Mouse (Mus musculus): ENCODE data around the gene D430042O09Rik. TPM values are rescaled to one million over a fixed set of nuclear protein-coding genes. Genes with fewer than 3 reads are reported as not detected.
A peak's percentile ranks its signal among the peaks of the same experiment; 100 is the strongest.
"Not testable (repeated sequence)": the region's sequence is repeated elsewhere in the genome, so short reads cannot be mapped to it uniquely, and the experiment has no call there.

Gene D430042O09Rik
- polyA plus RNA-seq, 1 experiment from 2014 or later: 9.8 TPM

DNA sequence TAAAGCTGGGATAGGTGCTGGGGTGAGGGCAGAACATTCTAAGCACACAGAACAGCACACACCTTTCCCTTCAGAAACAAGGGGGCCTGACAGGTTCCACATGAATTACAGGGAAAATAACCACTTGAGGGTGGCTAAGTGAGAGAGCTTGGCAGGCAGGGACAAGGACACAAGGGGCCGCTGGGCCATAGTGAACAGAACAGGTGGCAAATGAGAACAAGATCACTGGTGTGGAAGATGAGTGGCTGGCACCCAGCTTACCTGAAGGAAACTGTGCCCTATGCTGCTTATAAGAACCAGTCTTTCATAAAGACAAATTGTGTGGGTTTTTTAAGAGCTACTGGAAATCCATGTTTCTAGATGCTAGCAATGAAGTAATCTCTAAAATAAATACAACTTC lies 4.9 kb upstream of the D430042O09Rik start:
- WGBS: 100% methylated on average over 1 of the region's 1 CpGs
- Histone ChIP-seq H3K4me2 (replicated peaks; ENCODE audit: low read depth, low read length) (no peak overlapping the region), H3K4me1 (ENCODE audit: control insufficient read depth, insufficient read depth, low read length) (peaks cover 19% of the 10 kb centered on the region), H3K27me3 (ENCODE audit: control insufficient read depth, insufficient read depth, low read length) (no peaks in the 10 kb centered on the region), H3K9ac (replicated peaks; ENCODE audit: low read depth, low read length) (no peak overlapping the region), H3K9me3 (ENCODE audit: control insufficient read depth, low read depth, low read length) (peaks cover 6% of the 10 kb centered on the region; the same call in 1 of the 2 replicates), H3K4me3 (ENCODE audit: low read depth, low read length) (no peak overlapping the region), H3K36me3 (ENCODE audit: control insufficient read depth, insufficient read depth, low read length) (peaks cover 57% of the 10 kb centered on the region), H3K27ac (ENCODE audit: low read length) (no peak overlapping the region)
- no peak for ATAC-seq (ENCODE audit: insufficient number of reproducible peaks, insufficient read depth, low FRiP score, low read depth)

DNA sequence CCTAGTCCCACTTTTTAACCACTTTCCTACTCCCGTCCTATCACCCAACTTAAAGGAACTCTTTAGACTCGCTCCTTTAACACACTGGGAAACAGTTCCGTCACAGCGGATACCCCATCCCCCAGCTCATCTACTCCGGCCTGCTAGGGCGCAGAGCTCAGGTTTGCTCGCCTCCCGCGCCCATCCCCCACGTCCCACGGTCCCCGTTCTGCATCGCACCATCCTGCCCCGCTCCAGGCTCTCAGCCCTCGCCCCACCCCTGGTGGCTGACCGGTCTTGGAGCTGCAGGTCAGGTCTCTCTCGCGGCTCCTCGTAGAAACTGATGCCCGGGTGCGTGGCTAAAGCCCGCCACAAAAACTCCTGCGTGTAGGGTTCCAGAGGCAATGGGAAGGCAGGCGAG lies 502 bp upstream of the D430042O09Rik start:
- H3K27me3 ChIP-seq (ENCODE audit: control insufficient read depth, insufficient read depth, low read length): no peaks in the 10 kb centered on the region
- H3K27ac ChIP-seq (ENCODE audit: low read length): peak overlapping the region; percentile 86; the same call in 1 of the 2 replicates
- peak; percentile 83 for ATAC-seq (ENCODE audit: insufficient number of reproducible peaks, insufficient read depth, low FRiP score, low read depth)
- peak overlapping the region; percentile 82 for H3K9ac ChIP-seq (replicated peaks; ENCODE audit: low read depth, low read length)
- H3K36me3 ChIP-seq (ENCODE audit: control insufficient read depth, insufficient read depth, low read length): peaks cover 14% of the 10 kb centered on the region
- WGBS: under 1% methylated on average over 24 of the region's 24 CpGs
- H3K4me2 ChIP-seq (replicated peaks; ENCODE audit: low read depth, low read length): peak overlapping the region; percentile 52
- H3K4me1 ChIP-seq (ENCODE audit: control insufficient read depth, insufficient read depth, low read length): peaks cover 23% of the 10 kb centered on the region
- no peaks in the 10 kb centered on the region for H3K9me3 ChIP-seq (ENCODE audit: control insufficient read depth, low read depth, low read length)
- H3K4me3 ChIP-seq (ENCODE audit: low read depth, low read length): peak overlapping the region; percentile 81

DNA sequence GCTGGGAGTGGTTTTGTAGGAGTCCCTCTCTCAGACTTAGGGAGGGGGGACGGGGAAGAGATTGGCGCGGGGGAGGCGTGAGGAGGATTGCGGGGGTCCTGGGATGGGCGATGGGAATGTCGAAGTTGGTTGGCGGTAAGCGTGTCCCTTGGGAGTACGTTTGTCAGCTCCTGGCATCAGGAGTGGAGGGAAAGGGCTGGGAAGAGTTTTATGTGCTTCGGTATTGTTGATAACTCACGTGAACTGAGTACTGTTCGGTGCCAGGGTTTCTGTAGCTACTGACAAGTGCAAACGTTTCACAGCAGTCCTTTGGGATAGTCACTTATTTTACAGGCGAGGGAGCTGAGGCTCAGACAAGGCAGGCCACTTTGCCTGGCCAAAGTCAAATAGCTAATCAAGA lies 412 bp downstream of the D430042O09Rik start:
- WGBS: 0% methylated on average over 15 of the region's 15 CpGs
- Histone ChIP-seq H3K27ac (ENCODE audit: low read length) (no peak overlapping the region; the same call in 1 of the 2 replicates), H3K4me1 (ENCODE audit: control insufficient read depth, insufficient read depth, low read length) (peaks cover 23% of the 10 kb centered on the region), H3K9me3 (ENCODE audit: control insufficient read depth, low read depth, low read length) (no peaks in the 10 kb centered on the region), H3K27me3 (ENCODE audit: control insufficient read depth, insufficient read depth, low read length) (no peaks in the 10 kb centered on the region), H3K4me3 (ENCODE audit: low read depth, low read length) (peak overlapping the region; percentile 81), H3K36me3 (ENCODE audit: control insufficient read depth, insufficient read depth, low read length) (peaks cover 5% of the 10 kb centered on the region), H3K4me2 (replicated peaks; ENCODE audit: low read depth, low read length) (peak overlapping the region; percentile 75), H3K9ac (replicated peaks; ENCODE audit: low read depth, low read length) (peak overlapping the region; percentile 85)
- no peak for ATAC-seq (ENCODE audit: insufficient number of reproducible peaks, insufficient read depth, low FRiP score, low read depth)

DNA sequence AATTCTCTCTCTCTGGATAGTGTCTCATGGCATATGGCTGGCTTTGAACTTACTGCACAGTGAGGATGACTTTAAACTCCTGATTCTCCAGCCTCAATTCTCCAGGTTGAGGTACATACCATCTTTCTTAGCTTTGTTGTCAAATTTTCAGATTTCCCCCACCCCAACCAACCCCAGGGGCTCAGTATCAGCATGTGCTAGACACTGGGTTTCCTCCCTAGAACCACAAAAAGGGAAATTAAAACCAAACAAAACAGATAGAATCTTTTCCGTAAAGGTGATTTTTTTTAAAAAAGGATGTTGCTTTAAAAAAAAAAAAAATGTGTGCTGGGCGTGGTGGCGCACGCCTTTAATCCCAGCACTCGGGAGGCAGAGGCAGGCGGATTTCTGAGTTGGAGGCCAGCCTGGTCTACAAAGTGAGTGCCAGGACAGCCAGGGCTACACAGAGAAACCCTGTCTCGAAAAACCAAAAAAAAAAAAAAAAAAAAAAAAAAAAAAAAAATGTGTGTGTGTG lies 5.9 kb downstream of the D430042O09Rik start:
- not testable (repeated sequence) for H3K9me3 ChIP-seq (ENCODE audit: control insufficient read depth, low read depth, low read length); H3K4me3 ChIP-seq (ENCODE audit: low read depth, low read length); H3K4me1 ChIP-seq (ENCODE audit: control insufficient read depth, insufficient read depth, low read length); H3K27me3 ChIP-seq (ENCODE audit: control insufficient read depth, insufficient read depth, low read length); H3K9ac ChIP-seq (replicated peaks; ENCODE audit: low read depth, low read length); H3K36me3 ChIP-seq (ENCODE audit: control insufficient read depth, insufficient read depth, low read length); ATAC-seq (ENCODE audit: insufficient number of reproducible peaks, insufficient read depth, low FRiP score, low read depth); H3K27ac ChIP-seq (ENCODE audit: low read length); H3K4me2 ChIP-seq (replicated peaks; ENCODE audit: low read depth, low read length)
- WGBS: 95% methylated on average over 6 of the region's 7 CpGs

DNA sequence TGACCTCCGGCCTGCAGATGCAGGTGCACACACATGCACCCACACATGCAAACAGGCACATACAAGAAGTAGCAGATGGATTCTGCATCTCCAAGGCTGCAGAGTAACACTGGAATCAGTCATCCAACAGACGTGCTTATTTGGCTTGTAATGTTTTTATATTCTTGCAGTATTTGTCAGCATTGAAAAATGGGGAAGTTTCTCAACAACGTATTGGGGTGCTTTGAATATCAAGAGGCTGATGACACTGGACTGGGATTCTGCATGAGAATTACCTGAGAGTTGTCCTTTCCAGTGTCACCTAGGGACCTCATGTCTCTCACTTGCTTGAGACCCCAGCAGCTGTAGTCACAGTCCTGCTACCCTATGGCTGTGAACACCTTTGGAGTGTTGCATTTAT lies 7.1 kb downstream of the D430042O09Rik start:
- Histone ChIP-seq H3K4me1 (ENCODE audit: control insufficient read depth, insufficient read depth, low read length) (peaks cover 8% of the 10 kb centered on the region; the same call in 1 of the 2 replicates), H3K36me3 (ENCODE audit: control insufficient read depth, insufficient read depth, low read length) (no peaks in the 10 kb centered on the region), H3K4me2 (replicated peaks; ENCODE audit: low read depth, low read length) (no peak overlapping the region), H3K27me3 (ENCODE audit: control insufficient read depth, insufficient read depth, low read length) (no peaks in the 10 kb centered on the region), H3K4me3 (ENCODE audit: low read depth, low read length) (no peak overlapping the region), H3K9me3 (ENCODE audit: control insufficient read depth, low read depth, low read length) (no peaks in the 10 kb centered on the region), H3K27ac (ENCODE audit: low read length) (no peak overlapping the region), H3K9ac (replicated peaks; ENCODE audit: low read depth, low read length) (no peak overlapping the region)
- WGBS: 81% methylated on average over 3 of the region's 3 CpGs
- no peak for ATAC-seq (ENCODE audit: insufficient number of reproducible peaks, insufficient read depth, low FRiP score, low read depth)

DNA sequence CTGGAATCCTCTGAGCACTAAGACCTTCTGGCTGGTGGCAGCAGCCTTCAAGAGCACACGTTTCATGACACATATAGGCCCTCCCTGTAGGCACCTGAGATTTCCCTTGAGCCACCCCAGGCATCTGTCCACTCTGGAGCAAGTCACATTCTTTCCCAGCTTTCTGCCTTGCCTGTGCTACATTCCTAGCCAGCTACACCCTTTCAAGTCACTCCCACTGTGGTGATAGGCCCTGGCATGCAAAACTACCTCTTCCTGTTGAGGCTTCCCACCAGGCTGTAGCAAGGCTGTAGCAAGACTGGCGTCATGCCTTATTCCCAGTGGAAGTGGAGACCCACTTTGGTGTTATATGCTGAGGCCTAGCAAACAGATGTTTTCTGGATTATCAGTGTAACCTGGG lies 9.0 kb downstream of the D430042O09Rik start:
- Histone ChIP-seq H3K9ac (replicated peaks; ENCODE audit: low read depth, low read length) (no peak overlapping the region), H3K4me3 (ENCODE audit: low read depth, low read length) (no peak overlapping the region), H3K9me3 (ENCODE audit: control insufficient read depth, low read depth, low read length) (no peaks in the 10 kb centered on the region), H3K4me2 (replicated peaks; ENCODE audit: low read depth, low read length) (no peak overlapping the region), H3K27me3 (ENCODE audit: control insufficient read depth, insufficient read depth, low read length) (no peaks in the 10 kb centered on the region), H3K27ac (ENCODE audit: low read length) (no peak overlapping the region), H3K4me1 (ENCODE audit: control insufficient read depth, insufficient read depth, low read length) (peaks cover 8% of the 10 kb centered on the region; the same call in 1 of the 2 replicates), H3K36me3 (ENCODE audit: control insufficient read depth, insufficient read depth, low read length) (no peaks in the 10 kb centered on the region)
- 56% methylated on average over 2 of the region's 2 CpGs for WGBS
- ATAC-seq (ENCODE audit: insufficient number of reproducible peaks, insufficient read depth, low FRiP score, low read depth): no peak

DNA sequence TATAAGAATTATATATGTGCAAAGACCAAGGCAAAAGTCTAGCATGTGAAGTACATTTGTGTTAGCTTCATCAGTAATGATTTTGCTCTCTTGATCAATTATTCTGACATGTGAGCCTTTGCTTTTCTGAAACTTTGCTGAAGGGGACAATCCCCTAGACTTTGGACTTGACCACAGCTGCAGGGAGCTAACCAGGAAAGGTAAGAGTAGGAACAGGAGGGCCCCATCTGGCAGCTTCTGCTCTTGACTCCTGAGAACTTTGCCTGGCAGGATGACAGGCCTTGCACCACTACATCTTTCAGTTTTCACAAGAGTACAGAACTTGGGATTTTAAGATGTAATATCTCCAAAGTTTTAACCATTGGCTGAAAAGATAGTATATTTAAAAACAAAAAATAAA lies 9.9 kb downstream of the D430042O09Rik start:
- ATAC-seq (ENCODE audit: insufficient number of reproducible peaks, insufficient read depth, low FRiP score, low read depth): no peak
- Histone ChIP-seq H3K4me3 (ENCODE audit: low read depth, low read length) (no peak overlapping the region), H3K4me2 (replicated peaks; ENCODE audit: low read depth, low read length) (no peak overlapping the region), H3K9me3 (ENCODE audit: control insufficient read depth, low read depth, low read length) (no peaks in the 10 kb centered on the region), H3K36me3 (ENCODE audit: control insufficient read depth, insufficient read depth, low read length) (no peaks in the 10 kb centered on the region), H3K27ac (ENCODE audit: low read length) (no peak overlapping the region), H3K27me3 (ENCODE audit: control insufficient read depth, insufficient read depth, low read length) (no peaks in the 10 kb centered on the region), H3K9ac (replicated peaks; ENCODE audit: low read depth, low read length) (no peak overlapping the region), H3K4me1 (ENCODE audit: control insufficient read depth, insufficient read depth, low read length) (peaks cover 8% of the 10 kb centered on the region; the same call in 1 of the 2 replicates)

DNA sequence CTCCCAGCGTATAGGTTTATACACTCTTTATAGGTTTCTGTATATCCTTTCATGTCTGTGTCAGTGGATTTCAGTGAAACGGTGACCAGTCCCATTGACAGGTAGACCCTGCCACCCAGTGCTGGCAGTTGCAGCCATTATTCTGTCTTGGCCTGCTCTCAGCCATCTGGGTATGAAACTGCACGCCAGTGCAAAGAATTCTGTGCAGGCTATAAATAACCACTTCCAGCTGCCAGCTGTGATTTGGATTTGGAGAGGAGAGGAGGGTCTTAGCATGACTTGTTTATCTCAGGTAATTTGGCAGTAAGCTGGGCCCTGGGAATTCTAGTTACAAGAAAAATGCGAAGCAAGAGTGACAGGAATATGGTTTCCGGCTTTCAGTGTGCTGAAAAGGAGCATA lies 12.7 kb downstream of the D430042O09Rik start:
- H3K9ac ChIP-seq (replicated peaks; ENCODE audit: low read depth, low read length): no peak overlapping the region
- H3K9me3 ChIP-seq (ENCODE audit: control insufficient read depth, low read depth, low read length): no peaks in the 10 kb centered on the region
- ATAC-seq (ENCODE audit: insufficient number of reproducible peaks, insufficient read depth, low FRiP score, low read depth): no peak
- 54% methylated on average over 5 of the region's 5 CpGs for WGBS
- H3K4me3 ChIP-seq (ENCODE audit: low read depth, low read length): no peak overlapping the region
- no peak overlapping the region for H3K27ac ChIP-seq (ENCODE audit: low read length)
- H3K4me1 ChIP-seq (ENCODE audit: control insufficient read depth, insufficient read depth, low read length): peaks cover 8% of the 10 kb centered on the region; the same call in 1 of the 2 replicates
- no peak overlapping the region for H3K4me2 ChIP-seq (replicated peaks; ENCODE audit: low read depth, low read length)
- no peaks in the 10 kb centered on the region for H3K27me3 ChIP-seq (ENCODE audit: control insufficient read depth, insufficient read depth, low read length)
- no peaks in the 10 kb centered on the region for H3K36me3 ChIP-seq (ENCODE audit: control insufficient read depth, insufficient read depth, low read length)

DNA sequence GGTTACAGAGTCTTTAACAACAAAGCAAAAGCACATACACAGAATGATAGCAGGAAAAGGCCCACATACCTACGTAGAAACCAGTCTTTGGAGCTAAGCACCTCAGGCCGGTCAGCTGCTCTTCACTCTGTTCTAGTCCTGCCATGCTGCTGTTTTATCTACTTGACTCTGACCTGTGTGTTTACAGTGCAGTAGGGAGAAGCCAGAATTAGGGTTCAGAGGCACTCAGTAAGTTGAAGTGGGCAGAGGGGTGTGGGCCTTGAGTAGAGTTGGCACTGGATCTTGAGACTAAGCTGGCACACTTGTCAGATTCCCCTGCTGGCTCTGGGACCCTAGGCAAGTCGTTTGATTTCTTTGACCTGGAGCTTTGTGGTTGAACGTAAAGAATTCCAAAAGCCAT lies 13.3 kb downstream of the D430042O09Rik start:
- 81% methylated on average over 4 of the region's 4 CpGs for WGBS
- Histone ChIP-seq H3K4me3 (ENCODE audit: low read depth, low read length) (no peak overlapping the region), H3K4me2 (replicated peaks; ENCODE audit: low read depth, low read length) (no peak overlapping the region), H3K4me1 (ENCODE audit: control insufficient read depth, insufficient read depth, low read length) (peaks cover 8% of the 10 kb centered on the region; the same call in 1 of the 2 replicates), H3K9me3 (ENCODE audit: control insufficient read depth, low read depth, low read length) (no peaks in the 10 kb centered on the region), H3K27ac (ENCODE audit: low read length) (no peak overlapping the region), H3K36me3 (ENCODE audit: control insufficient read depth, insufficient read depth, low read length) (no peaks in the 10 kb centered on the region), H3K27me3 (ENCODE audit: control insufficient read depth, insufficient read depth, low read length) (no peaks in the 10 kb centered on the region), H3K9ac (replicated peaks; ENCODE audit: low read depth, low read length) (no peak overlapping the region)
- ATAC-seq (ENCODE audit: insufficient number of reproducible peaks, insufficient read depth, low FRiP score, low read depth): no peak

Data from stomach, embryonic 14.5 days (tissue).